Mouse (Mus musculus) splenic B cell, adult 2 months (primary cell): ENCODE data around the gene Tbcc.
A peak's percentile ranks its signal among the peaks of the same experiment; 100 is the strongest.

Experiments
- DNase-seq: peaks from one replicate; pipeline ENCODE4 v3.0.0-alpha.2; 2011; ENCODE audit warnings: low read depth, low spot score
- H3K27me3 ChIP-seq: 2 replicates; pipeline ENCODE4 v1.6.1; 2012; ENCODE audit warnings: mild to moderate bottlenecking, low read length, moderate library complexity, mixed read lengths; ENCODE audit not compliant: control insufficient read depth, poor library complexity, insufficient read depth, severe bottlenecking
- H3K36me3 ChIP-seq: 2 replicates; pipeline ENCODE4 v1.6.1; 2012; ENCODE audit warnings: mild to moderate bottlenecking, low read length, moderate library complexity, mixed read lengths; ENCODE audit not compliant: control insufficient read depth, poor library complexity, insufficient read depth, severe bottlenecking

The Tbcc gene

DNA sequence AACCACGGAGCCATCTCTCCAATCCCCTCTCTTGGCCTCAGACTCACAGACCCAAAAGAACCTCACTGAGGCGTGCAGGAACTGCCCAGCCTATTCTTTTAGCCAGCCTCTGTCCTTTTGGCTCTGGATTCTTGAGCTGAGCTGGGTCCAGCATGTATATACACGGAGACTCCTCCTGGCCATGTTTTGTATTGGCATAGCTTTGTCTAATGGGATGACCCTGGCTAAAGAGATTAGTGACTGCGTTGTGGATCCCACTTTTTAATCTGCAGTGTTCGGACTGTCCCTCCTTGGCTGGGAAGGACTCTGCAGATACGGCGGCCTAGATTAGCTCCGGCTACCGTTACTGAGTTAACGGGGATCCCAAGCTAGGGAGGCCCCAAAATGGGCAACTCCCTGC lies 19.7 kb downstream of the Tbcc start, which contains the start of gene Prph2:
Gene Prph2, plus strand, starts transcription at position 274 of the 400 bp plus-strand sequence.
- H3K27me3 ChIP-seq = no peaks in the 10 kb centered on the region
- no peaks in the 10 kb centered on the region for H3K36me3 ChIP-seq
- no peak for DNase-seq

DNA sequence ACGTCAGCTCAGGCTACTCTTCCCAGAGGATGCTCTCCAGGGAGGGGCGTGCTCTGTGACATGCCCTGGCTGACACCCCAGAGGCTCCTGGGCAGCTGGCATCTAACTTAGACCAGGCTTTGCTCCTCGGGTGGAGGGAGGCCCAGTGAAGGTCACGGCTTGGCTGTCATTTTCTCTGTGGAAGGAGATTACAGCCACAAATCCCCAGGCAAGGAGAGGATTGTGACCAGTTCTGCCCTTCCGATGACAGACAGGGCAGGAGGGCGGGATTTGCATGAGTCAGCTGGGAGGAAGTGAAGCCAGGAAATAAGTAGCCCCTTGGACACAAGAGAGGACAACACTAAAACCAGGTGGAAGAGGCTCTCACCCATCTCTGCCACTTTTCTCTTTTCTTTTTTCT lies 21.8 kb downstream of the Tbcc start:
- DNase-seq = no peak
- H3K27me3 ChIP-seq = no peaks in the 10 kb centered on the region

DNA sequence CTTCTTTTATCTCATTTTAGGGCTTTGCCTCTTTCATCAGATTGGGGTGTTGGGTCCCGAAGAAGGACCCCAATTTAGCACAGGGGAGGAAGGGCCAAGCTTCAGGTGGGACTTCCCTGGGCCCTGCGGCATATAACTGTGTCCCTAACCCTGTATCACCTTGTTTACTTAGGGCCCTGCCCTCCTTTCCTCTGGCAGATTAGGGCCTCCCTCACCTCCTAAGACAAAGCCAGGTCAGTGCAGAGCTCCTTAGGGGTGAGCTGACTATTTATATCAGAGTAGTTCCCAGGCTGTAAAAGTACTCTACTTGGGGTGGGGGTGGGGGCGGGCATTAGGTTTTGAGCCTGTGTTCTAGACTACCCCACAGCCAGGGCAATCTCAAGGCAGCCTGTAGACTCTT lies 24.6 kb downstream of the Tbcc start:
- no peak for DNase-seq
- Histone ChIP-seq H3K36me3 (no peaks in the 10 kb centered on the region), H3K27me3 (no peaks in the 10 kb centered on the region)

More for the DNA sequence above, 21.8 kb downstream of the Tbcc start:
- no peaks in the 10 kb centered on the region for H3K36me3 ChIP-seq

DNA sequence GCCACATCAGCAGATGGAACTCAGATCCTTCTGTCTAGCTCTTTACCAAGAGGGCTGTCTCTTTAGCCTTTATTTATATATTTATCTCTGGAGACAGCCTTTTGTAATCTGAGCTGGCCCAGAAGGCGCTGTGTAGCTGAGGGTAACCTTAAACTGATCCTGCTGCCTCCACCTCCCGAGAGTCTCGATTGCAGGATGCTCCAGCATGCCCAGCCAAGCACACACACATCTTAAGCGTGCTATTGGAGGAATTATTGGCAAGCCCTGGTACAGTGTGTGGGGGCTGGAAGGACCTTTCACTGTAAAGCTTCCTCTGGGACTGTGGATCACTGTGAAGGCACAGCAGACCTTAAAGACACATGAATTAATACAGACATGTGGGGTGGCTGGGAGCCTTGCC lies 28.5 kb downstream of the Tbcc start:
- no peaks in the 10 kb centered on the region for H3K36me3 ChIP-seq
- DNase-seq = no peak
- no peaks in the 10 kb centered on the region for H3K27me3 ChIP-seq

DNA sequence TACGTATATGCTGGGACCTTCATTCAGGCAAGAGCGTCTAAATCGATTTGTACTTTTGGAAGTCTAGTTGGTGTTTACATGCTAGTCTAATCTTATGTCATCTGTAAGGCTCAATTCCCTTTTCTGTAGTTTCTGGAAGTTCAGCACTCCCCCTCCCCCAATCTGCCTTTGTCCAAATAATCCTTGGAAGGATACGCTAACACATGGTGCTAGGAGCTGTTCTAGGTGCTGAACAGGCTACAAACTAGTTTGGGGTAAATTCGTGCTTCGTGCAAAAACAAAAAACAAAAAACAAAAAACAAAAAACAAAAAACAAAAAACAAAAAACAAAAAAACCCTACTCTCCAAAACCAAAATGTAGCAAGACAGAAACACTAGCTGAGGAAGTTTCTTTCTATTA lies 30.4 kb downstream of the Tbcc start:
- no peaks in the 10 kb centered on the region for H3K27me3 ChIP-seq
- no peaks in the 10 kb centered on the region for H3K36me3 ChIP-seq
- no peak for DNase-seq

DNA sequence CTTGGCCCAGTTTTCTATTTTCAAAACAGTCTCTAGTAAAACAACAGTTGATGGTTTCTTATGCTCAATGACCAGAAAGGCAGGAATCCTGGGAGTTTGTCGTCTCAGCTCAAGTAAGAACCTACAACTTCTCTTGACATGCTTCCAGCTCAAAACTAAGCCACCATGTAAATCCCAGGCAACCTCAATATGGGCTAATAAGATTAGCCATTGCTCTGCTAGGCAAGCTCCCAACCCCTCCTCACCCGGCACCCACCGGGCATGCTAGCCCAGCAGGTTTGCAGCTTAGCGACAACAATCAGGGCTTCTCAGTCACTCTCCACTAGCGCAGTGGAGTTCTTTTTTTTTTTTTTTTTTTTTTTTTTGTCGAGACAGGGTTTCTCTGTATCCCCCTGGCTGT lies 35.7 kb downstream of the Tbcc start:
- Histone ChIP-seq H3K27me3 (no peaks in the 10 kb centered on the region), H3K36me3 (no peaks in the 10 kb centered on the region; the same call in 1 of the 2 replicates)
- no peak for DNase-seq

DNA sequence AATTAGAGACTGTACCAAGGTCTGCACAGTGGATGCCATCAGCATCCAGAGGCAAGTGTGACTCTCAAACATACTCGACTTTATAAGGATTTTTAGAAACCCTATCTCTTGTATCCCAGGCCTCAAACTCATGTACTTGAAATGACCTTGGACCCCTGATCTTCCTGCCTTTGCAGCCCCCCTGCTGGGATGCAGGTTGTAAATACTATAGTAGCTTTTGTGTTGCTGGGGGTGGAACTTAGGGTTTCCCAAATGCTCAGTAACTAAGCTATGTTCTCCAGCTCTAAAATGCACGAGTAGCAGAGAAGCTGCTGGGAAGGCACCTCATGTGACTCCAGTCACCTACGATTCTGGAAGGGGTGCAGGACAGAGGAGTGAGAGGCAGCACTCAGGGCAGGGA lies 36.5 kb downstream of the Tbcc start:
- DNase-seq = no peak

DNA sequence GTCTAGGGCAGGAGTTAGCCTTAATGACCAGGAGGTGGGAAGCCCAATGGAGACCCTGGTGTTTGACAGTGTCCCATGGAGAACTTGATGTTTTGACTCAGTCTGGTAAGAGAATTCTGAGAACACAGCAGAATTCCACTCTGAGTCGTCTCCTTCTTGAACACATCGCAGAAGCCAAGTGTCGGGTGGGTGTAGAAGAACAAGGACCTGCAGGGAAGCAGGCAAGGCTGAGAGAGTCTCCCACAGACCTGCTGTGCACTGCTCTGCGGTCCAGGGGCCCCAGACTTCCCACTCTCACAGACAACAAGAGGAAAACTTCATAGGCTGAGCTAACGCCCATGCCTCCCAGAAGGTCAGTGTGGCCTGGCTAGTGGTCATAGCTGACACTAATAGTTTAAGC lies 37.3 kb downstream of the Tbcc start:
- DNase-seq = no peak
- Histone ChIP-seq H3K27me3 (no peaks in the 10 kb centered on the region), H3K36me3 (no peaks in the 10 kb centered on the region; the same call in 1 of the 2 replicates)

More for the DNA sequence above, 36.5 kb downstream of the Tbcc start:
- Histone ChIP-seq H3K36me3 (no peaks in the 10 kb centered on the region; the same call in 1 of the 2 replicates), H3K27me3 (no peaks in the 10 kb centered on the region)

DNA sequence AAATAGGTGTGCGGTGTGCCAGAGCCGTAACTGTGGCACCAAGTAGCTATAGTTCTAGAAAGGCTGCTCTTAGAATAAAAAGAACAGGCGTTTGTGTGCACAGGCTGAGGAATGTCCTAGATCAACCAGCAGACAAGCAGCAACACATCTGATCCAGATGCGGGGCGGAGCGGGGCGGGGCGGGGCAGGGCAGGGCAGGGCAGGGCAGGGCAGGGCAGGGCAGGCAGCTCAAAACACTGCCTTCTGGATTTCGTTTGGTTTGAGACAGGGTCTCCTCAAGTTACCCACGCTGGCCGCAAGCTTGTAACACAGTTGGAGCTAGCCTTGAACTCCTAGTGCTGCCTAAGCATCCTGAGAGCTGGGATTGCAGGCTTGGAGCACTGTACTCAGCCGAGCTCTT lies 38.8 kb downstream of the Tbcc start:
- Histone ChIP-seq H3K36me3 (peaks cover 7% of the 10 kb centered on the region; the same call in 1 of the 2 replicates), H3K27me3 (no peaks in the 10 kb centered on the region)
- no peak for DNase-seq

DNA sequence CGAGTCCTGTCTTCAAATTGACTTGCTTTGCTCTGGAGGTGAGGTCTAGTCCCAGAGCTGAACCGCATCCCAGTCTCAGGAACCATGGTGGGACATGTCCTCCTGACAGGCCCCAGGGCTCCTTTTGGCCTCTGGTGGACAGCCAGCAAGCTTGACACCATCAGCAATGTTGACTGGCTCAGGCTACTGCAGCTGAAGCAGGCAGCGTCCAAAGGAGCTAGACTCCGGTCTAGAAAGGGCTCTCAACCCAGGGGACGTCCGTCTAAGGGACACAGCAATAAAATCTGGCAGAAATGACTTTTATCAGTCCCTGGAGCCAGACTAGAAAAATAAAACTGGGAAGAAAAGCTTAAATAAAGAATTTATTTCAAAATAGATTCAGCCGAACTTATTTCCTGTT lies 39.4 kb downstream of the Tbcc start:
- Histone ChIP-seq H3K27me3 (no peaks in the 10 kb centered on the region), H3K36me3 (peaks cover 10% of the 10 kb centered on the region; the same call in 1 of the 2 replicates)
- no peak for DNase-seq

DNA sequence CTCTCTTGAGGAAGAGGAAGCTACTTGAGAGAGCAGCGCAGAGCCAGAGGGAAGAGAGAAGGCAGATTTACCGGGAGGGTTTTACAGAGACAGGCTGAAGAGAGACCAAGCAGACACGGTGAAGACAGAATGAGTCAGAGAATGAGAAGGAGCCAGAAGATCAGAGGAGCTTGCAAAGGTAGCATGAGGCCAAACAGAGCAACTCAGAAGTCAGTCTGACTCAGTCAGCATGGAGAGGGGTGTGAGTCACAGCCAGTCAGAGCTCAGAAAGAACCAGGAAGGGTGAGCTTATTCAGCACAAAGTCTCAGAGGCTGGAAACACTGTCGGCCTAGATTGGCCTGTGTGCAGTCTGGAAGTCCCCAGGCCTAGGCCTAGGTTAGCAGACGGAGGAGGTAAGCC lies 42.5 kb downstream of the Tbcc start:
- H3K27me3 ChIP-seq = no peaks in the 10 kb centered on the region
- H3K36me3 ChIP-seq = peaks cover 12% of the 10 kb centered on the region; the same call in 1 of the 2 replicates
- DNase-seq = no peak

DNA sequence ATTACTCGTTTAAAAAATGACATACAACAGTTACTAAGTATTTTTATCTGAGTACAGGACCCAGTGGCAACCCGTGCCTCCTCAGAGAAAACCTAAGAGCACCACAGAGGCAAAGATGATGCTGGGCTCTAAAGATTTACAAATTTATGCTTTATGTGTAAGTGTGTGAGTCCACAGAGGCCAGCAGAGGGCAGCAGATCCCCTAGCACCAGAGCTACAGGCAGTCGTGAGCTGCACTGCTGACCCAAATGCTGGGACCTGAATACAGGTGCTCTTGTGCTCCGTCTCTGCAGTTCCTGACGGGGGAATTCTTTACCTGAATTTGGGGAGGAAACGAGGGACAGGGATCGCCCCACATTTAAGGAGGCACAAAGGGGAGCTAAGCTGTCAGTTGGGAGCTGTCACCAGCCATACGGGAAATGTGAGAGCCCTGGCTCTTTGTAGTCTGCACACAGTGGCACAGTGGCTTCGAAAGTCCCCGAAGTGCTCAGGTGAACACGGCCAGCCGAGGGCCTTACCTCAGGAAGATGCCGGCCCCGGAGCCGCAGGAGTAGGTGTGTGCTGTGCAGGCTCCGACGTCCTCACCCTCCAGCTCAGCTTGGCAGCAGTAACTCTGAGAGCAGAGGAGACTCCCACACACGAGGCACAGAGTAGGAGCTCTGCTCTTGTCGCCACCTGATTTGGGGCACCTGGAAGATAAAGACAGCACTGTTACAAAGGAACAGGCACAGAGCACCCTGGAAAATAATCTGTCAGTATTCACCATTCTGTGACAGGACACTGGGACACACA lies 43.3 kb downstream of the Tbcc start:
- peak; percentile 71 for DNase-seq
- H3K27me3 ChIP-seq = no peaks in the 10 kb centered on the region
- H3K36me3 ChIP-seq = peaks cover 15% of the 10 kb centered on the region; the same call in 1 of the 2 replicates

DNA sequence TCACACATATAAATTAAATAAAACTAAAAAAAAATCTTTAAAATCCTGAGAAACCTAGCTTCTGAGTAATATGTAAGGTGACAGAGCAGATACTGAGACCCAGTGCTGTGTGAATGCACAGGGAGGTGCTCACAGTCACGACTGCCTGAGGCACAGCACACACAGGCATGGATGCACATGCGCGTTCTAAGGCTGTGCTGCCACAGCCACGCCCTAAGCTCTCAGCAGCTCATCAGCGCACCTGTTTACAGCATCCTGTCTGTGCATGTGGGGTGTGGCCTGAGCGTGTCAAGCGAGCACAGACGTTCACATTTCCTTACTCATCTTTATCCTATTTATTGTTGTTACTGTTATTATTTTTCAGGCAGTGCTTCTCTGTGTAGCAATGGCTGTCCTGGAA lies 50.0 kb downstream of the Tbcc start:
- peaks cover 24% of the 10 kb centered on the region for H3K36me3 ChIP-seq
- DNase-seq = no peak
- H3K27me3 ChIP-seq = no peaks in the 10 kb centered on the region
